Mouse (Mus musculus): ENCODE data around the gene Kyat3.
"Not testable (repeated sequence)": the region's sequence is repeated elsewhere in the genome, so short reads cannot be mapped to it uniquely, and the experiment has no call there.

Kyat3 gene

GRCm38 (mm10) chr3:142700442-142701322, at the start of gene Kyat3:
Gene Kyat3, plus strand, starts transcription at chr3:142701051.
- DNase-seq (ENCODE audit: low spot score), result peak; percentile 79

GRCm38 (mm10) chr3:142664723-142665122, 36.1 kb upstream of the Kyat3 start:
- no peak for DNase-seq (ENCODE audit: low spot score)

- DNase-seq (ENCODE audit: low spot score), result no peak
Observed at GRCm38 (mm10) chr3:142674607-142675006, 26.2 kb upstream of the Kyat3 start.

GRCm38 (mm10) chr3:142687939-142688338, 12.9 kb upstream of the Kyat3 start:
- no peak for DNase-seq (ENCODE audit: low spot score)

GRCm38 (mm10) chr3:142688353-142688752, 12.5 kb upstream of the Kyat3 start:
- no peak for DNase-seq (ENCODE audit: low spot score)

DNA sequence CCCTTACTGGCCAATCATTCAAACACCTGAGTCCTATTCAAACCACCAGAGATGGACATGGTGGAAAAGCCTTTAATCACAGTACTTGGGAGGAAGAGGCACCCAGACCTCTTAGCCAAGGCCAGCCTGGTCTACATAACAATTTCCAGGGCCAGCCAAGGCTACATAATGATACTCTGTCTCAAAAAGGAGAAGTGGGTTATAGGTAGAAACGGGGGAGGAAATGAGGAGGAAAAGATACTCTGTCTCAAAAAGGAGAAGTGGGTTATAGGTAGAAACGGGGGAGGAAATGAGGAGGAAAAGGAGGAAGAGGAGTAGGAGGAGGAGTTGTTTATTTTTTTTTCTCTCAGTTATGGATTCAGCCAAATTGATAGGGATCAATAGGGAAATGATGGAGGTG, 4.3 kb upstream of the Kyat3 start:
- no peak for DNase-seq (ENCODE audit: low spot score)

GRCm38 (mm10) chr3:142701407-142701989, 647 bp downstream of the Kyat3 start:
- no peak for DNase-seq (ENCODE audit: low spot score)

DNA sequence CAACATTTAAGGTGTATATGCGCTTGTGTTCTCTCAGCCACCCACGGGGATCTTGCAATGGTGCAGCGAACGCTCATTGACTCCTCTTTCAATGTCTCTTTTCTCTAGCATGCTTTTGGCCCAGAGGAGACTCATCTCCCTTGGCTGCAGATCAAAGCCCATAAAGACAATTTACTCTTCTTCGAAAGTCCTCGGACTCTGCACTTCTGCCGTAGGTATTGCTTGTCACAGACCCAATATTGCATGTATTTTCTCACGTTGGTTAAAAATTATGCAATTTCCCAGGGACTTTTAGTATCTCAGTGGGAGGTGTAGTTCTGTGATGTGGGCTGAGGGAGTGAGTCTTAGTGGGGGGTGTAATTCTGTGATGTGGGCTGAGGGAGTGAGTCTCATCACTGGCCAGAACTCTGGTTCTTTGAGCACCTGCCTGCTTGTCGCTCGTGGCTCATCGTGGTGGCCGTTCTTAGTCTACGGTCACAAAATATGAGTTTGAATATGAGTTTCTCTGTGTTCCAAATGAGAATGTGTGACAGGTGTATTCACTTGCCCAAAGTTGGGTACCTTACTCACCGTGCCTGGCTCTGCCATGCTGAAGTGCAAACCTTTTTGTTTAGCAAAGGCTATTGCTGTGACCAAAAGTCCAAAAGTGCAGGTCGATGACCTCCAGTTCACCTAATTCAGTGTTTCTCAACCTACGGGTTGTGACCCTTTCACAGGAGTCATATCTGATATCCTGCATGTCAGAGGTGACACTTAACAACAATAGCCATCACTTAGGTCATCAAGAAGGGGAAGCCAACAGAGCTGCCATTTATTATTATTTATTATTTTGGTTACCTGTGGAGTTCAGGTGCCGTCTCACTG, 6.0 kb downstream of the Kyat3 start:
- no peak for DNase-seq (ENCODE audit: low spot score)

- not testable (repeated sequence) for DNase-seq (ENCODE audit: low spot score)
Observed at GRCm38 (mm10) chr3:142708181-142708848, 7.5 kb downstream of the Kyat3 start.

- DNase-seq (ENCODE audit: low spot score), result peak; percentile 74
Observed at GRCm38 (mm10) chr3:142708849-142709419, 8.1 kb downstream of the Kyat3 start.

DNA sequence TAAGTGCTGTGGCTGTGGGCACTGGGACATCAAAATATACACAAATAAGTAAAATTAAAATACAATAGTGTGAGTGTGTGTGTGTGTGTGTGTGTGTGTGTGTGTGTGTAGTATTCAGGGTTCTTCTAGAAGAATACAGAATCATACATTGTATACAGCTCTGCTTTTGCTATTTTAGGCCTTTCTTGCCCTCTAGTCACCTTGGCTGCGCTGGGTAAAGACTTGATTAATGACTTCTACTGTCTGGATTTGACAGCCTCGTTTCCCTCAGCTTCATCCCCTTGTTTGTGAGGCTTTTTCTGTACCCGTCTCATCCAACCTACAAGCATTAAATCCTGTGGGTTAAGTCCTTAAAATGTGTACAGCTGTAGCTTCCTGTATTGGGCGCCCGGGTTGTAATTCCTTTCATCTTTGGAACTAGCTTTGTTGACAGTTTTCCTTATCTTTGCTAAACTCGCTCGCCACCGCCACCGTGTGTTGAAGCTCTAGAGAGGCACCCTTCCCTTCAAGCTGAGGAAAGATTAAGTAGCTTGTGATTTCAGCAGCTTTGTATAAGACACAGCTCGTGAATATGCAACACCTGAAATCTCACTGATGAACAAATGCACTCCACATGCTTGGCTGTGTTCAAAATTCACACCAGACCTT, 9.6 kb downstream of the Kyat3 start:
- DNase-seq (ENCODE audit: low spot score), result peak; percentile 44

- DNase-seq (ENCODE audit: low spot score), result no peak
Observed at GRCm38 (mm10) chr3:142711372-142711771, 10.5 kb downstream of the Kyat3 start.

- DNase-seq (ENCODE audit: low spot score), result not testable (repeated sequence)
Observed at GRCm38 (mm10) chr3:142712401-142713040, 11.7 kb downstream of the Kyat3 start.

DNA sequence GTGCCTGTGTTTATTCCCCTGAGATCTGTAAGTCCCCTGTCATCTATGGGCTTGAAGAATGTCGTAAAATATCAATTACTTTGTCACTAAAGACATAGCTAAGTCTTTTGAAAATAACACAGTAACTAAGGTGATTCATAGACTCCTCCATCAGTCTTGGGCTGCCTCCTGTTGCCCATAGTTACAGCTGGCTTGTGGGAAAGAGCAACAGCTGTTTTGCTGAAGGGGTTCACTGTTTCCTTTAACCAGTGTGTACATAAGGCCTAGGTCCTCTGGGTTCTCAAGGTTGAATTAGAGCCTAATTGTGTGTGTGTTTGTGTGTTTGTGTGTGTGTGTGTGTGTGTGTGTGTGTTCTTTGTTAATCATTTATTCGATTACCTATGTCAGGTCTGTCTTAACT, 24.6 kb downstream of the Kyat3 start:
- no peak for DNase-seq (ENCODE audit: low spot score)

DNA sequence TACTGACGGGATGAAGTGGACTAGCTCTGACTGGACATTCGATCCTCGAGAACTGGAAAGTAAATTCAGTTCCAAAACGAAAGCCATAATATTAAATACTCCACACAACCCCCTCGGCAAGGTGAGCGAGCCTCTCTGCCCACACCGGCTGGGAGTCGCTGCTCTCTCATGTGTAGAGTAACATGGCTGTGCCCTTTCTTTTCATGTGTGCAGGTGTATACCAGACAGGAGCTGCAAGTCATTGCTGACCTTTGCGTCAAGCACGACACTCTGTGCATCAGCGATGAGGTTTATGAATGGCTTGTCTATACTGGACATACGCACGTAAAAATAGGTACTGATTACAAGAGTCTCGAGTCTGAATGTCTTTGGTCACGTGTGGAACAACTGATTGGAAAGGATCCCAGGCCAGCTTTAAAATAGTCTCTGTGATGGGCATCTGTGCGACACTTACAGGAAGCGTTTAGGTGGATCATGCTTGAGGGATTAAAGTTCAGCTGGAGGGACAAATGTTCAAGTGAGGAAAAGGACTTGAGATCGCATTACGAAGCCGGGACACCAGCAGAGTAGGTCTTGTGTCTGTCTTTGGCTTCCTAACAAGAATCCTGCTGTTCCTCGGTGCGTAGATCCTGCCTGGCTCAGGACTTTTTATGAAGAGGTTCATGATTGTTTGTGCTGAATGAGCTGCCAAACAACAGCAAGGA, 25.3 kb downstream of the Kyat3 start:
- no peak for DNase-seq (ENCODE audit: low spot score)

DNA sequence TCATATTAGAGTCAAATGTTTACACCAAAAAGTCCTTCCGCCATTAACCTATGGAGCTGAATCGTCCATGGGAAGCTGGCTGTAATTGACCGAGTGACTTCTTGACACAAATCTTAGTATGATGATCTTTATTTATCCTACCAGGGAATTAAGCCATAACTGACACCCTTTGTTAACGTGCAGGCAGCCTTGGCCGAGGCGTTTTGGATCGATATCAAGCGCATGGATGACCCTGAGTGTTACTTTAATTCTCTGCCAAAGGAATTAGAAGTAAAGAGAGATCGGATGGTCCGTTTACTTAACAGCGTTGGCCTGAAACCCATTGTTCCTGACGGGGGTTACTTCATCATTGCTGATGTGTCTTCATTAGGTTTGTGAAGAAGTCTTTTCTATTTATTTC, 33.4 kb downstream of the Kyat3 start:
- no peak for DNase-seq (ENCODE audit: low spot score)

GRCm38 (mm10) chr3:142740896-142741295, 40.0 kb downstream of the Kyat3 start:
- DNase-seq (ENCODE audit: low spot score), result no peak

- DNase-seq (ENCODE audit: low spot score), result no peak
Observed at GRCm38 (mm10) chr3:142743973-142744898, 43.4 kb downstream of the Kyat3 start.

- no peak for DNase-seq (ENCODE audit: low spot score)
Observed at GRCm38 (mm10) chr3:142745076-142745475, 44.2 kb downstream of the Kyat3 start.

Data from ovary, postnatal 14 days (tissue).